Mouse (Mus musculus) hindbrain, embryonic 12.5 days (tissue): ENCODE measurements around the gene Rftn1. TPM values are rescaled to one million over a fixed set of nuclear protein-coding genes. Genes with fewer than 3 reads are reported as not detected.

ENCODE experiments used
- ATAC-seq: fragments of 200-750 bp; cut with Nextera tagmentation; 2 replicates; pipeline ENCODE4 v1.8.0; 2017; ENCODE audit warnings: moderate TSS enrichment; ENCODE audit not compliant: low FRiP score
- H3K27ac ChIP-seq: fragments of 300-500 bp; sonication (generic); 2 replicates; pipeline ENCODE4 v1.5.1; 2016; ENCODE audit warnings: mild to moderate bottlenecking
- H3K27me3 ChIP-seq: fragments of 300-500 bp; sonication (generic); 2 replicates; pipeline ENCODE4 v1.6.1; 2016; ENCODE audit warnings: mild to moderate bottlenecking
- H3K36me3 ChIP-seq: fragments of 300-500 bp; sonication (generic); 2 replicates; pipeline ENCODE4 v1.6.1; 2016; ENCODE audit warnings: mild to moderate bottlenecking
- H3K4me1 ChIP-seq: fragments of 300-500 bp; sonication (generic); 2 replicates; pipeline ENCODE4 v1.6.1; 2016
- H3K4me2 ChIP-seq: fragments of 300-500 bp; sonication (generic); replicated peaks from 2 replicates; pipeline ENCODE4 v1.6.1; 2016; ENCODE audit warnings: mild to moderate bottlenecking
- H3K4me3 ChIP-seq: fragments of 300-500 bp; sonication (generic); 2 replicates; pipeline ENCODE4 v1.5.1; 2016; ENCODE audit warnings: mild to moderate bottlenecking
- H3K9ac ChIP-seq: fragments of 300-500 bp; sonication (generic); 2 replicates; pipeline ENCODE4 v1.6.1; 2016; ENCODE audit warnings: mild to moderate bottlenecking, moderate library complexity
- H3K9me3 ChIP-seq: fragments of 300-500 bp; sonication (generic); replicated peaks from 2 replicates; pipeline ENCODE4 v1.6.1; 2016; ENCODE audit warnings: mild to moderate bottlenecking
- WGBS: fragments of 180-500 bp; shearing (Covaris S2); methylation state at CpG from one replicate; pipeline ENCODE4 v1.1.7; 2016; 5-methylcytosine and 5-hydroxymethylcytosine counted together
- polyA plus RNA-seq: library from polyadenylated mRNA; unstranded; fragments of >200 nt; fragmentation: Nextera tagmentation; extraction: Ambion mirVana; gene quantifications from 2 replicates; pipeline ENCODE4 v1.2.1, GENCODE M21; 2016

Gene Rftn1
- polyA plus RNA-seq, 1 experiment from 2014 or later: 8.3 TPM

GRCm38 (mm10) chr17:49968467-49969207 is 221.8 kb downstream of the Rftn1 start:
- ATAC-seq: peak; percentile 65; the same call in 1 of the 2 replicates
- 73% methylated on average over 9 of the region's 9 CpGs for WGBS

GRCm38 (mm10) chr17:49965846-49966762 is 224.4 kb downstream of the Rftn1 start:
- 0 out of 2 replicates have a peak, but pooled peaks have one; percentile 48 for ATAC-seq
- H3K9me3 ChIP-seq: 0 out of 2 replicates have a peak, but pooled peaks cover 6% of the 10 kb centered on the region
- no peak overlapping the region for H3K4me2 ChIP-seq
- whole genome bisulfite sequencing: 84% methylated on average over 17 of the region's 17 CpGs
- H3K4me3 ChIP-seq: no peak overlapping the region
- H3K9ac ChIP-seq: no peak overlapping the region
- no peaks in the 10 kb centered on the region for H3K4me1 ChIP-seq
- H3K36me3 ChIP-seq: no peaks in the 10 kb centered on the region
- no peak overlapping the region for H3K27ac ChIP-seq
- no peaks in the 10 kb centered on the region for H3K27me3 ChIP-seq

More at GRCm38 (mm10) chr17:49968467-49969207, 221.8 kb downstream of the Rftn1 start:
- Histone ChIP-seq H3K9ac (no peak overlapping the region), H3K27me3 (no peaks in the 10 kb centered on the region), H3K4me1 (no peaks in the 10 kb centered on the region), H3K36me3 (no peaks in the 10 kb centered on the region), H3K4me2 (no peak overlapping the region), H3K27ac (no peak overlapping the region), H3K4me3 (no peak overlapping the region), H3K9me3 (0 out of 2 replicates have a peak, but pooled peaks cover 6% of the 10 kb centered on the region)

GRCm38 (mm10) chr17:49965035-49965434 is 225.4 kb downstream of the Rftn1 start:
- Histone ChIP-seq H3K9ac (no peak overlapping the region), H3K27ac (no peak overlapping the region), H3K36me3 (no peaks in the 10 kb centered on the region), H3K27me3 (no peaks in the 10 kb centered on the region), H3K9me3 (0 out of 2 replicates have a peak, but pooled peaks cover 2% of the 10 kb centered on the region), H3K4me3 (no peak overlapping the region), H3K4me1 (no peaks in the 10 kb centered on the region), H3K4me2 (no peak overlapping the region)
- WGBS: 64% methylated on average over 7 of the region's 7 CpGs
- no peak for ATAC-seq

- Histone ChIP-seq H3K4me3 (no peak overlapping the region), H3K4me2 (no peak overlapping the region), H3K36me3 (no peaks in the 10 kb centered on the region), H3K27me3 (no peaks in the 10 kb centered on the region), H3K9ac (no peak overlapping the region), H3K9me3 (no peaks in the 10 kb centered on the region), H3K27ac (no peak overlapping the region), H3K4me1 (no peaks in the 10 kb centered on the region)
- 95% methylated on average over 6 of the region's 6 CpGs for WGBS
- ATAC-seq: no peak
Measured at GRCm38 (mm10) chr17:49964471-49964870, 226.0 kb downstream of the Rftn1 start.

GRCm38 (mm10) chr17:49959021-49959420 is 231.5 kb downstream of the Rftn1 start:
- Histone ChIP-seq H3K4me1 (no peaks in the 10 kb centered on the region), H3K27ac (no peak overlapping the region), H3K9ac (no peak overlapping the region), H3K4me3 (no peak overlapping the region), H3K9me3 (no peaks in the 10 kb centered on the region), H3K27me3 (no peaks in the 10 kb centered on the region), H3K36me3 (no peaks in the 10 kb centered on the region), H3K4me2 (no peak overlapping the region)
- ATAC-seq: no peak

- Histone ChIP-seq H3K36me3 (no peaks in the 10 kb centered on the region), H3K27ac (no peak overlapping the region), H3K4me1 (peaks cover 9% of the 10 kb centered on the region; the same call in 1 of the 2 replicates), H3K4me2 (peak overlapping the region; percentile 44), H3K27me3 (peaks cover 3% of the 10 kb centered on the region; the same call in 1 of the 2 replicates), H3K9me3 (no peaks in the 10 kb centered on the region), H3K9ac (peak overlapping the region; percentile 39; the same call in 1 of the 2 replicates), H3K4me3 (peak overlapping the region; percentile 10)
- ATAC-seq: peak; percentile 70
- 32% methylated on average over 22 of the region's 22 CpGs for WGBS
Measured at GRCm38 (mm10) chr17:49951856-49952607, 238.4 kb downstream of the Rftn1 start.

- Histone ChIP-seq H3K4me1 (peaks cover 9% of the 10 kb centered on the region; the same call in 1 of the 2 replicates), H3K27me3 (peaks cover 3% of the 10 kb centered on the region; the same call in 1 of the 2 replicates), H3K9me3 (no peaks in the 10 kb centered on the region), H3K27ac (no peak overlapping the region), H3K9ac (peak overlapping the region; percentile 39; the same call in 1 of the 2 replicates), H3K4me2 (peak overlapping the region; percentile 44), H3K36me3 (no peaks in the 10 kb centered on the region), H3K4me3 (no peak overlapping the region)
- WGBS: 8% methylated on average over 7 of the region's 7 CpGs
- ATAC-seq: peak; percentile 59; the same call in 1 of the 2 replicates
Measured at GRCm38 (mm10) chr17:49951491-49951855, 239.0 kb downstream of the Rftn1 start.

GRCm38 (mm10) chr17:49942674-49943073 is 247.8 kb downstream of the Rftn1 start:
- H3K36me3 ChIP-seq: no peaks in the 10 kb centered on the region
- H3K9me3 ChIP-seq: no peaks in the 10 kb centered on the region; the same call in 1 of the 2 replicates
- H3K9ac ChIP-seq: no peak overlapping the region
- H3K4me2 ChIP-seq: no peak overlapping the region
- H3K4me3 ChIP-seq: no peak overlapping the region
- H3K27ac ChIP-seq: no peak overlapping the region
- no peaks in the 10 kb centered on the region for H3K4me1 ChIP-seq
- no peak for ATAC-seq
- 69% methylated on average over 6 of the region's 6 CpGs for WGBS
- no peaks in the 10 kb centered on the region for H3K27me3 ChIP-seq

Other genes with a start within 250 kb of the Rftn1 start
- gene Dazl, start 103.0 kb upstream of the Rftn1 start, polyA plus RNA-seq: 0.18 and 0.59 TPM in 2 replicates